Comparison of ENCODE assay signal across 8 mouse cellular contexts in genomic region chr4:45409270-45409669, GRCm38 (mm10). TPM values are rescaled to one million over a fixed set of nuclear protein-coding genes. Genes with fewer than 3 reads are reported as not detected.
DNase-seq lines count a peak whose midpoint lies in the region; ATAC-seq lines count a peak whose summit lies in the region.

No protein-coding gene starts in this region.

- peak overlapping the region; percentile 71 for H3K27ac ChIP-seq in limb, embryonic 11.5 days (replicated peaks; ENCODE audit: low read depth, low read length)
- H3K27ac ChIP-seq in midbrain, embryonic 12.5 days (replicated peaks): peak overlapping the region; percentile 93

- 1% methylated on average over 10 of the region's 10 CpGs for WGBS in limb, embryonic 11.5 days
- WGBS in midbrain, embryonic 12.5 days: 2% methylated on average over 10 of the region's 10 CpGs

- ATAC-seq in cerebellum, adult (ENCODE audit: insufficient number of reproducible peaks, low FRiP score, low TSS enrichment): peak; percentile 41; the same call in 1 of the 2 replicates
- peak; percentile 55 for ATAC-seq in common myeloid progenitor, adult 5-6 weeks (replicated peaks; ENCODE audit: low read depth, poor library complexity, severe bottlenecking)
- peak; percentile 66 for ATAC-seq in inflammation-experienced regulatory T-cells, adult 6 months
- ATAC-seq in limb, embryonic 11.5 days (ENCODE audit: insufficient number of reproducible peaks, low FRiP score, low TSS enrichment, low read depth): 0 out of 2 replicates have a peak, but pooled peaks have one; percentile 24
- ATAC-seq in midbrain, embryonic 12.5 days (ENCODE audit: low FRiP score, low read depth): 0 out of 2 replicates have a peak, but pooled peaks have one; percentile 1

- H3K27me3 ChIP-seq in limb, embryonic 11.5 days (ENCODE audit: control insufficient read depth, insufficient read depth, low read length): no peaks in the 10 kb centered on the region
- peaks cover 12% of the 10 kb centered on the region for H3K27me3 ChIP-seq in midbrain, embryonic 12.5 days

- peak overlapping the region; percentile 73 for H3K4me2 ChIP-seq in limb, embryonic 11.5 days (ENCODE audit: low read depth, severe bottlenecking)
- peak overlapping the region; percentile 60 for H3K4me2 ChIP-seq in midbrain, embryonic 12.5 days (replicated peaks)

- no peaks in the 10 kb centered on the region for H3K9me3 ChIP-seq in limb, embryonic 11.5 days (ENCODE audit: control insufficient read depth, low read length)
- H3K9me3 ChIP-seq in midbrain, embryonic 12.5 days: no peaks in the 10 kb centered on the region

- H3K9ac ChIP-seq in limb, embryonic 11.5 days (ENCODE audit: low read length): peak overlapping the region; percentile 97; the same call in 1 of the 2 replicates
- peak overlapping the region; percentile 97; the same call in 1 of the 2 replicates for H3K9ac ChIP-seq in midbrain, embryonic 12.5 days (replicated peaks)

- no peak for DNase-seq in cerebellum, postnatal 4 days (ENCODE audit: low spot score in 2 of 2)
- peak; percentile 61 for DNase-seq in gastrocnemius, postnatal 10 days
- peak; percentile 80 for DNase-seq in limb, embryonic 11.5 days (ENCODE audit: low spot score)
- peak; percentile 81 to 84 for DNase-seq in spleen, postnatal 14 days (ENCODE audit: low spot score in 2 of 2)

- H3K4me1 ChIP-seq in limb, embryonic 11.5 days (ENCODE audit: control insufficient read depth, insufficient read depth, low read length): peaks cover 15% of the 10 kb centered on the region
- peaks cover 29% of the 10 kb centered on the region for H3K4me1 ChIP-seq in midbrain, embryonic 12.5 days

- H3K36me3 ChIP-seq in limb, embryonic 11.5 days (ENCODE audit: control insufficient read depth, insufficient read depth, low read length): peaks cover 4% of the 10 kb centered on the region
- H3K36me3 ChIP-seq in midbrain, embryonic 12.5 days: peaks cover 3% of the 10 kb centered on the region

- peak overlapping the region; percentile 99 for H3K4me3 ChIP-seq in limb, embryonic 11.5 days (ENCODE audit: low read depth, low read length)
- H3K4me3 ChIP-seq in midbrain, embryonic 12.5 days: peak overlapping the region; percentile 96

RNA-seq across cellular contexts. Expression of gene Slc25a51, which starts 0.7 kb away (rescaled TPM):
- total RNA-seq in common myeloid progenitor, adult 5-6 weeks (2017): 34.7 and 47.1 TPM in 2 replicates
- total RNA-seq in gastrocnemius, postnatal 10 days (2021): 10 to 100 TPM; 73.2 to 75.5 TPM
- 10 to 100 TPM; 38.6 to 60.9 (median 50.1) TPM for polyA plus RNA-seq in inflammation-experienced regulatory T-cells, adult 6 months (2017; shearing (Covaris generic))
- polyA plus RNA-seq in limb, embryonic 11.5 days (2014; fragmentation: Nextera tagmentation; extraction: Ambion mirVana): 72.8 and 73.3 TPM in 2 replicates
- 80.8 and 87.7 TPM in 2 replicates for polyA plus RNA-seq in midbrain, embryonic 12.5 days (2016; fragmentation: Nextera tagmentation; extraction: Ambion mirVana)

Comparison
In these comparisons a context has a peak if more than half of its experiments do, and no peak if none do; other contexts are left out.
1. ATAC-seq: peak in every context shown above with its lines; median percentile 66 in inflammation-experienced regulatory T-cells, adult 6 months; 55 in common myeloid progenitor, adult 5-6 weeks; 41 in cerebellum, adult; 24 in limb, embryonic 11.5 days; 1 in midbrain, embryonic 12.5 days.
2. DNase-seq: peak in gastrocnemius, postnatal 10 days (single experiment), limb, embryonic 11.5 days (single experiment) and spleen, postnatal 14 days (2 of 2); none in cerebellum, postnatal 4 days (0 of 2).